Mouse (Mus musculus) liver, postnatal 0 days (tissue): ENCODE data around the gene Slc27a2.

ENCODE experiments used
- CTCF ChIP-seq: sonication (generic); IDR thresholded peaks from 2 replicates; pipeline ENCODE4 v1.5.1; 2016; ENCODE audit warnings: antibody characterized with exemption, low read depth
- EP300 ChIP-seq: IDR thresholded peaks from 2 replicates; pipeline ENCODE4 v1.6.1; 2016; ENCODE audit warnings: antibody characterized with exemption, low read depth, mild to moderate bottlenecking

DNA sequence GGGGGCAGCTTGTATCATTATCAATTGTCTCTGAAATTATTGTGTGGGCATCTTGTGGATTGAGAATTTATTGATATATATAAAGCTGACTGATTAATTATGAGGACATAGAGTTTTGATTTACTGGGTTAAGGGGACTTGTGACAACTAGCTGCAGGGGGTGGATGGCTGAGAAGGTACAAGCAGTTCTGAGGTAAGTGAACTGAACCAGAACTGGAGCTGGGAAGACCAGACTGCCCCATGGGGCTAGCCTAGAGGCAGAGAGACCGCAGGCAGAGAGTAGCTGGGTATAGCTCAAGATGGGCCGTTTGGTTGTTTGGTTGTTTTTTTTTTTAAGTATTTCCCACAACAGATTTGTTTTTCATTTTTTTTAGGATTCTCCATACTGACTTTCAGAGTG lies 27.9 kb upstream of the Slc27a2 start:
- TF ChIP-seq CTCF, result no peak
- no peak for TF ChIP-seq EP300
